Mouse (Mus musculus) stomach, postnatal 0 days (tissue): Measurements from ENCODE around the gene Ptprn2.

Experiments used
- CTCF ChIP-seq: IDR thresholded peaks from 2 replicates; pipeline ENCODE4 v1.5.1; 2016; ENCODE audit warnings: antibody characterized with exemption, low read depth, mild to moderate bottlenecking, moderate library complexity
- EP300 ChIP-seq: optimal IDR thresholded peaks from 2 replicates; pipeline ENCODE3; 2016; ENCODE audit warnings: antibody characterized with exemption

DNA sequence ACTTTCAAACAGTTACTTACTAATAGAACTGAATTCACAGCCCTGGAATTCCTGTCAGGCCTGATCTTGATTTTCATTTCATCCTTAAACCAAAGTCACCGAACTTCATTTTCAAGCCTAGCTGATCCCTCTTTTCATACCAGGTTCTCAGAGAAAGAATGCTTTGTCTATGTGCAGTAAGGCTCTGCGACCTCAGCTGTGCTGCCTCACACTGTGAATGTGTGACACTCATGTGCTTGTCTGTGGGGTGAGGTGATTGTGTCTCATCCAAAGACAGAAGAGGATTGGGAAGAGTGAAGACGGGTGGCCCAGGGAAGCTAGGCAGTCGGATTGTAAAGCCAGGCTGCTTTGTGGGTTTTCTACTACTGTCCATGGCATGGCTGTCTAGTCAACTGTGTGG lies 361.5 kb downstream of the Ptprn2 start:
- TF ChIP-seq CTCF (no peak), EP300 (no peak)
